Mouse (Mus musculus) liver, postnatal 0 days (tissue): ENCODE data around the gene Dnpep. TPM values are rescaled to one million over a fixed set of nuclear protein-coding genes. Genes with fewer than 3 reads are reported as not detected.

ENCODE experiments used
- ATAC-seq: fragments of 200-750 bp; cut with Nextera tagmentation; 2 replicates; pipeline ENCODE4 v1.8.0; 2017; ENCODE audit warnings: mild to moderate bottlenecking, moderate library complexity
- DNase-seq: peaks from one replicate; pipeline ENCODE4 v3.0.0-alpha.2; 2016
- H3K27ac ChIP-seq: fragments of 300-500 bp; sonication (generic); 2 replicates; pipeline ENCODE4 v1.5.1; 2014; ENCODE audit warnings: antibody characterized with exemption, moderate library complexity, mild to moderate bottlenecking, low read depth
- H3K27me3 ChIP-seq: fragments of 300-500 bp; sonication (generic); 2 replicates; pipeline ENCODE4 v1.6.1; 2014; ENCODE audit warnings: low read length, control low read depth, mixed read lengths; ENCODE audit not compliant: insufficient read depth
- H3K36me3 ChIP-seq: fragments of 300-500 bp; sonication (generic); replicated peaks from 2 replicates; pipeline ENCODE4 v1.6.1; 2014; ENCODE audit warnings: mild to moderate bottlenecking, control low read depth, low read length, moderate library complexity, mixed read lengths; ENCODE audit not compliant: insufficient read depth
- H3K4me1 ChIP-seq: fragments of 300-500 bp; sonication (generic); 2 replicates; pipeline ENCODE4 v1.6.1; 2014; ENCODE audit warnings: antibody characterized with exemption, mild to moderate bottlenecking, control low read depth; ENCODE audit not compliant: insufficient read depth
- H3K4me2 ChIP-seq: fragments of 300-500 bp; sonication (generic); 2 replicates; pipeline ENCODE4 v1.6.1; 2014; ENCODE audit warnings: low read depth, mild to moderate bottlenecking, low read length, moderate library complexity, mixed read lengths
- H3K4me3 ChIP-seq: fragments of 300-500 bp; sonication (generic); 2 replicates; pipeline ENCODE4 v1.5.1; 2014; ENCODE audit warnings: low read depth, low read length
- H3K9ac ChIP-seq: fragments of 300-500 bp; sonication (generic); replicated peaks from 2 replicates; pipeline ENCODE4 v1.6.1; 2014; ENCODE audit warnings: mild to moderate bottlenecking, moderate library complexity
- H3K9me3 ChIP-seq: fragments of 300-500 bp; sonication (generic); 2 replicates; pipeline ENCODE4 v1.6.1; 2016; ENCODE audit warnings: mild to moderate bottlenecking, control low read depth, low read length, mixed read lengths
- CTCF ChIP-seq: sonication (generic); IDR thresholded peaks from 2 replicates; pipeline ENCODE4 v1.5.1; 2016; ENCODE audit warnings: antibody characterized with exemption, low read depth
- EP300 ChIP-seq: IDR thresholded peaks from 2 replicates; pipeline ENCODE4 v1.6.1; 2016; ENCODE audit warnings: antibody characterized with exemption, low read depth, mild to moderate bottlenecking
- WGBS: fragments of 180-500 bp; shearing (Covaris S2); extraction: QIAGEN DNeasy Blood & Tissue Kit; methylation state at CpG from one replicate; pipeline ENCODE4 v1.1.7; 2014; ENCODE audit not compliant: insufficient replicate concordance; 5-methylcytosine and 5-hydroxymethylcytosine counted together
- polyA plus RNA-seq: library from polyadenylated mRNA; unstranded; fragments of >200 nt; fragmentation: Nextera tagmentation; extraction: Ambion mirVana; gene quantifications from 2 replicates; pipeline ENCODE4 v1.2.1, GENCODE M21; 2015

Gene Dnpep
- polyA plus RNA-seq, 1 experiment from 2014 or later, result 50.5 TPM

DNA sequence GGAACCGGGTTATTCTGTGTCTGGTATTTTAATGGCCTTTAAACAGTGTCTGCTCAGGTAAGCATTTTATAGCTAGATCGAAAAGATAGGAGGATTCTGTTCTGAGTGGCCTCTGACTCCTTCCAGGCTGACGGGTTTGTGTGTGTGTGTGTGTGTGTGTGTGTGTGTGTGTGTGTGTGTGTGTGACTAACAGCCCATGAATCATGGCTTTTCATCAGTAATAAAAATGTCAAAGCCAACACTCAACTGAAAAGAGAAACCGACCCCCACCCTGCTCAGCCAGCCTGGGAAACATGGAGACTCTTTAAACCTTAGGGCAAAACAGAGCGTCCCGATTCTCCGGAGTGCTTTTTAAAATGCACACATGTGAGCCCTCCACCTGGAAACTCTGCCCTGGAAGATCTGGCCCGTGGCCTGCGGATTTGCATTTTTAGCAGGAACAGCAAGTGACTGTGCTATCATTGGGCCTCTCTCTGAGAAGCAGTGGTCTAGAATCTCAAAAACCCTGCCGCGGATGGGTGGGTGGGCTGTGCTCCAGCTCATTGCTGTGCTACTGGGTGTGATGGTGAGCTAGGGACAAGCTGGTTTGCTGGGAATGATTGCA, 20.4 kb upstream of the Dnpep start:
- no peak overlapping the region for H3K4me3 ChIP-seq
- H3K4me1 ChIP-seq, result no peaks in the 10 kb centered on the region
- no peaks in the 10 kb centered on the region for H3K9me3 ChIP-seq
- 0 out of 2 replicates have a peak, but pooled peaks cover 4% of the 10 kb centered on the region for H3K27me3 ChIP-seq
- no peak overlapping the region for H3K4me2 ChIP-seq
- DNase-seq (no peak), ATAC-seq (no peak)
- H3K36me3 ChIP-seq, result no peaks in the 10 kb centered on the region
- 32% methylated on average over 11 of the region's 11 CpGs for WGBS
- no peak overlapping the region for H3K27ac ChIP-seq
- TF ChIP-seq CTCF (no peak), EP300 (no peak)
- no peak overlapping the region for H3K9ac ChIP-seq

DNA sequence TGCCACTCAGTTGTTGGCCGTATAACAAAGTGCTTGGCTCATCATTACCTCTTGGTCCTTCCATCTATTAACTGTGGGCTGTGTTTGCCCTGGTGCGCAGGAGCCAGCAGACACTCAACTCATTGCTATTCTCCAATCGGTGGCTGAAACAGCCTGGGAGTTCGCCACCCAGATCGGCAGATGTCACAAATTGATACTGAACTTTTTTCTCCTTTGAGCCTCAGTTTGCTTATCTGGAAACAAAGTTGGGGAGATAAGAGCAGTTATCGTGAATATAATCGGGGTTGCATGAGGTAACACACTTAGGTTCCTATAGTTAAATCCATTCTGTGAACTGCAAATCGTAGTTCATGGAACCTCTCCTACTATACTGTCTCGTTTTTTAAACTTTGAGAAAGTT, 19.3 kb upstream of the Dnpep start:
- H3K4me3 ChIP-seq, result no peak overlapping the region
- TF ChIP-seq EP300 (no peak), CTCF (no peak)
- H3K4me1 ChIP-seq, result no peaks in the 10 kb centered on the region
- ATAC-seq, result no peak
- no peak overlapping the region for H3K4me2 ChIP-seq
- no peaks in the 10 kb centered on the region for H3K9me3 ChIP-seq
- H3K27me3 ChIP-seq, result 0 out of 2 replicates have a peak, but pooled peaks cover 4% of the 10 kb centered on the region
- H3K36me3 ChIP-seq, result no peaks in the 10 kb centered on the region
- no peak overlapping the region for H3K27ac ChIP-seq
- WGBS, result 37% methylated on average over 9 of the region's 9 CpGs
- no peak for DNase-seq
- no peak overlapping the region for H3K9ac ChIP-seq

DNA sequence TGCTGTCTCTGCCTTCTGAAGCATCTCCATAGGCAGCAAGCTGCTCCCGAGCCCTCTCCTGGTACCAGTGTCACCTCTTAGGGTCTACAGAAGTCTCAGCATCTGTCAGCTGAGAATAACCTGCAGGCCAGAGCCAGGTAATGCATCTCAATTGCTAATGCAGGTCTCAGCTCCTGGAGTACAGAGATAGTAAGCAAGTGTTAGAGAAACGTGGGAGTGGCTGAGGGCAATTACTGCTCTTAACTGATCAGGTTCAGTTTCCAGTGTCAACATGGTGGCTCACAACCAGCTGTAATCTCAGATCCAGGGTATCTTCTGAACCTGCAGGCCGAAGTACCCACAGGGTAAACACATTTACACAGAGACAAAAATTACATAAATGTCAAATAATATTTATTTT, 18.7 kb upstream of the Dnpep start:
- no peak for TF ChIP-seq EP300
- no peak for TF ChIP-seq CTCF
- Histone ChIP-seq H3K27me3 (0 out of 2 replicates have a peak, but pooled peaks cover 4% of the 10 kb centered on the region), H3K4me3 (no peak overlapping the region), H3K4me2 (no peak overlapping the region), H3K9me3 (no peaks in the 10 kb centered on the region), H3K27ac (no peak overlapping the region), H3K36me3 (no peaks in the 10 kb centered on the region), H3K9ac (no peak overlapping the region), H3K4me1 (no peaks in the 10 kb centered on the region)
- no peak for DNase-seq
- ATAC-seq, result no peak
- 49% methylated on average over 3 of the region's 3 CpGs for WGBS

DNA sequence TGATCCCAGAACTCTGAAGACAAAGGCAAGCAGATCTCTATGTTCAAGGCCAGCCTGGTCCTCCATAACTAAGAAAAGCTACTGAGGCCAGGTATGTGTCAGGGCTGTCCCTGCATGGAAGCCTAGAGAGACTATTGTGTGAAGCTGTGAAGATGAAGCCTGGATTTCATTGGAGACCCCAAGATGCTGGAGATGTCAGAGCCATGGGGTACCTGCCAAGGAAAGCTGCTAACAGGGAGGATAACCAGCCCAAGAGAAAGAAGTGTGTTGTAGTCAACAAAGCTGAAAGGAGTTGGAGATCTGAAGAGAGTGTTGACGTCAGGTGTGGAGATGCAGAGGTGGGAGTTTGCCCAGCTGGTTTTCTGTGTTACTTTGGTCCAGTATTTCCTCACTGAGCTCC, 13.5 kb upstream of the Dnpep start:
- Histone ChIP-seq H3K4me2 (no peak overlapping the region), H3K4me3 (no peak overlapping the region), H3K9me3 (no peaks in the 10 kb centered on the region), H3K4me1 (no peaks in the 10 kb centered on the region), H3K27me3 (no peaks in the 10 kb centered on the region), H3K36me3 (no peaks in the 10 kb centered on the region), H3K9ac (no peak overlapping the region), H3K27ac (no peak overlapping the region)
- DNase-seq (no peak), ATAC-seq (no peak)
- 63% methylated on average over 1 of the region's 1 CpGs for WGBS
- TF ChIP-seq CTCF (no peak), EP300 (no peak)

DNA sequence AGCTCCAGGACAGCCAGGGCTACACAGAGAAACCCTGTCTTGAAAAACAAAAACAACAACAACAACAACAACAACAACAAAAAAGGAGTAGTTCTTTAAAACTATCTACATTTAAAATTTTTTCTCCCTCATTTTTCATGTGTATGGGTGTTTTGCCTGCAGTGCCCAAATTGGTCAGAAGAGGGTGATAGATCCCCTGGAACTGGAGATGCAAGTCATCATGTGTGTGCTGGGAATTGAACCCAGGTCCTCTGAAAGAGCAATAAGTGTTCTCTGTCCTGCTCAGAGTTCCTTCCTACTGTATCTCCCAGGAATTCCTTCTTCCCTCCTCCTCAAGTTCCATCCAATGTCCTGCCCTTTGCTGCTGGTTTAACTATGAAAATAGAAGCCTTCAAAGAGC, 9.7 kb upstream of the Dnpep start:
- TF ChIP-seq EP300, result no peak
- TF ChIP-seq CTCF, result 0 out of 2 replicates have a peak, but pooled peaks have one; percentile 3
- H3K27me3 ChIP-seq, result no peaks in the 10 kb centered on the region
- H3K9me3 ChIP-seq, result no peaks in the 10 kb centered on the region
- H3K27ac ChIP-seq, result no peak overlapping the region
- no peaks in the 10 kb centered on the region for H3K4me1 ChIP-seq
- DNase-seq, result no peak
- ATAC-seq, result no peak
- no peak overlapping the region for H3K9ac ChIP-seq
- no peak overlapping the region for H3K4me3 ChIP-seq
- H3K36me3 ChIP-seq, result no peaks in the 10 kb centered on the region
- no peak overlapping the region for H3K4me2 ChIP-seq

DNA sequence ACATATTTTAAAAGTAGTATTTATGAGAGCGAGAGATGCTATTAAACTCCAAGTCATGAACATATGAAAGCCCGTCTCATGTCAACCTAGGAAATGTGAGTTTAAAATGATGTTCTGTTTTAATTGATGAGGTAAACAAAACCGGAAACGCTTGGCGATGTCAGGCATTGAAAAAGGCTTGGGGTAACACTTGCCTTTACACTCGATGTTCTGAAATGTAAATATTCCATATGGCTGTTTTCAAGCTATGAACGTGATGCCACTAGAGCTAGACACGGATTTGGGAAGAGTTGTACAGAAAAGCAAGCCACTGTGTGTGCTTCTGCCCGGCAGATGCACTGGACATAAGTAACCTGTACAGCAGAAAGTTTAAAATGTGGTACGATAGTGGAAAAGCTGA, 1.4 kb upstream of the Dnpep start:
- DNase-seq (no peak), ATAC-seq (no peak)
- no peak for TF ChIP-seq EP300
- no peak for TF ChIP-seq CTCF
- Histone ChIP-seq H3K36me3 (0 out of 2 replicates have a peak, but pooled peaks cover 2% of the 10 kb centered on the region), H3K9ac (no peak overlapping the region), H3K4me3 (no peak overlapping the region), H3K4me2 (no peak overlapping the region), H3K27me3 (no peaks in the 10 kb centered on the region), H3K4me1 (peaks cover 12% of the 10 kb centered on the region; the same call in 1 of the 2 replicates), H3K27ac (no peak overlapping the region), H3K9me3 (no peaks in the 10 kb centered on the region)
- WGBS, result 83% methylated on average over 10 of the region's 10 CpGs
